Mouse (Mus musculus) cerebellum, postnatal 4 days (tissue): Measurements from ENCODE around the gene Tacr2.

Experiments used
- DNase-seq, 2 experiments: peaks; one replicate each; pipeline ENCODE4 v3.0.0; 2022; ENCODE audit warnings: low spot score in 2 of 2, mixed read lengths in 1 of 2

The Tacr2 gene

GRCm38 (mm10) chr10:62300006-62300827 is 48.0 kb downstream of the Tacr2 start:
- DNase-seq = no peak

GRCm38 (mm10) chr10:62305090-62305489 is 52.9 kb downstream of the Tacr2 start:
- DNase-seq = no peak

- no peak for DNase-seq
Measured at GRCm38 (mm10) chr10:62306483-62306882, 54.2 kb downstream of the Tacr2 start.

GRCm38 (mm10) chr10:62308896-62309491 is 56.8 kb downstream of the Tacr2 start:
- DNase-seq = no peak

- DNase-seq = no peak
Measured at GRCm38 (mm10) chr10:62309593-62309992, 57.4 kb downstream of the Tacr2 start.

GRCm38 (mm10) chr10:62310259-62311039 is 58.2 kb downstream of the Tacr2 start:
- DNase-seq = no peak

- DNase-seq = no peak
Measured at GRCm38 (mm10) chr10:62311464-62311863, 59.2 kb downstream of the Tacr2 start.

GRCm38 (mm10) chr10:62313140-62313539 is 60.9 kb downstream of the Tacr2 start:
- DNase-seq = no peak

GRCm38 (mm10) chr10:62313885-62314424 is 61.7 kb downstream of the Tacr2 start:
- no peak for DNase-seq
